Mouse (Mus musculus): Measurements from ENCODE around the gene Dcun1d4. TPM values are rescaled to one million over a fixed set of nuclear protein-coding genes. Genes with fewer than 3 reads are reported as not detected.

Dcun1d4 gene
- total RNA-seq, 1 experiment, result 14.9 TPM

DNA sequence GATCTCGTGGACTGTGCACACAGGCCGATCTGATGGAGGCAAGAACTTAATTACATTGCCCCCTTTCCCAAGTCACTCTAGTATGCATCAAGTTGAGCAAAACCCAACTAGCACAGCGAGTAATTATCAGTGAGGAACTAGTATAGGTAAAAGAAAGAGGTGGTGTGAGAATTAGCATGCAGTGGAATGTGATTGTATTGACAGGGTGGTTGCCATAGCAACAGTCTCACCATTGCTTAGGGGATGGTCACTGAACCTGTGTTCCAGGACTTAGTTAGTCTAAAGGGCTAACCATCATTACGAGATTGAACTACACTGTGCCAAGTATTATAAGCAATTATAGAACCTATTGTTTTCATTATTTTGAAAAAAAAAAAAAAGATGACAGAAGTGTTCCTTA, 5.7 kb downstream of the Dcun1d4 start:
- in situ Hi-C loops (cut with MboI; ENCODE audit: low sequenced_read_pairs in 2 of 2, unreplicated experiment in 2 of 2), result no loop called here

DNA sequence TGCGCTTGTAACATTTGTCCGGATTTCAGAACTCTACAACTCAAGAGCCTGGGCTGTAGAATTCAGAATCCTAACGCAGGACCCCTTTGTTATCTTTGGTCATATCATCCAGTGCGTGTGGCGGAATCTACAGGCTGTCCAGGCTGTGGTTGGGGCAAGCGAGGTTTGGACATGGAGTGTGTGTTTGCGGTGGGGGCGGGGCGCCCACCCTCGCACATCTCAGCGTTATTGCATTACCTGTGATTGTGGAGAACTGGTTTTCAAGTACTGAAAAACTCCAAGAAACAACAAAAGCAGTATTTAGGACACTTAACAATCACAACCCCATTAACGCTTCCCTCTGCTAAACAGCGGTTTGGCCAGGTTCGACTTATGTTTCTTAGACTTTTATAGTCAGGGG, 9.1 kb downstream of the Dcun1d4 start:
- H3K4me1 ChIP-seq (ENCODE audit: control insufficient read depth in 2 of 2, insufficient read depth in 2 of 2, low read length in 2 of 2, poor library complexity in 1 of 2), result peaks cover 0 to 2% of the 10 kb centered on the region in 2 experiments; a peak in 1 of 4 replicates
- H3K4me3 ChIP-seq (ENCODE audit: insufficient read depth in 1 of 2, low read depth in 1 of 2, low read length in 2 of 2, poor library complexity in 1 of 2, severe bottlenecking in 1 of 2), result peak overlapping the region; percentile 55 to 79
- no peak for DNase-seq (ENCODE audit: low read depth, low spot score)
- in situ Hi-C loops (cut with MboI; ENCODE audit: low sequenced_read_pairs in 2 of 2, unreplicated experiment in 2 of 2), result no loop called here
- no peaks in the 10 kb centered on the region for H3K36me3 ChIP-seq (ENCODE audit: control insufficient read depth, insufficient read depth, low read length, poor library complexity, severe bottlenecking)
- no peak for TF ChIP-seq ZNF384 (IDR thresholded peaks at IDR 0.05; ENCODE audit: low read depth, low read length)
- H3K9ac ChIP-seq (ENCODE audit: insufficient read depth, low read depth, low read length, poor library complexity, severe bottlenecking), result peak overlapping the region; percentile 19; the same call in 1 of the 2 replicates
- H3K9me3 ChIP-seq (ENCODE audit: control insufficient read depth, insufficient read depth, low read depth, low read length), result no peaks in the 10 kb centered on the region
- no peak overlapping the region for H3K27ac ChIP-seq (ENCODE audit: insufficient read depth, low read depth, low read length, poor library complexity, severe bottlenecking)

More for the DNA sequence above, 5.7 kb downstream of the Dcun1d4 start:
- H3K4me3 ChIP-seq (ENCODE audit: insufficient read depth in 1 of 2, low read depth in 1 of 2, low read length in 2 of 2, poor library complexity in 1 of 2, severe bottlenecking in 1 of 2), result no peak overlapping the region
- peaks cover 0 to 2% of the 10 kb centered on the region in 2 experiments; a peak in 1 of 4 replicates for H3K4me1 ChIP-seq (ENCODE audit: control insufficient read depth in 2 of 2, insufficient read depth in 2 of 2, low read length in 2 of 2, poor library complexity in 1 of 2)
- no peaks in the 10 kb centered on the region for H3K36me3 ChIP-seq (ENCODE audit: control insufficient read depth, insufficient read depth, low read length, poor library complexity, severe bottlenecking)
- no peaks in the 10 kb centered on the region for H3K9me3 ChIP-seq (ENCODE audit: control insufficient read depth, insufficient read depth, low read depth, low read length)
- no peak overlapping the region for H3K9ac ChIP-seq (ENCODE audit: insufficient read depth, low read depth, low read length, poor library complexity, severe bottlenecking)
- no peak for TF ChIP-seq HCFC1 (IDR thresholded peaks at IDR 0.05; ENCODE audit: borderline replicate concordance, insufficient read depth, low read length)
- TF ChIP-seq ZNF384 (IDR thresholded peaks at IDR 0.05; ENCODE audit: low read depth, low read length), result no peak
- no peak for TF ChIP-seq CHD2 (IDR thresholded peaks at IDR 0.05; ENCODE audit: low read depth, low read length)
- no peak for TF ChIP-seq MAFK (IDR thresholded peaks at IDR 0.05; ENCODE audit: insufficient read depth, low read depth, low read length)
- TF ChIP-seq ZC3H11A (IDR thresholded peaks at IDR 0.05; ENCODE audit: borderline replicate concordance, low read depth, low read length), result no peak
- DNase-seq (ENCODE audit: low read depth, low spot score), result no peak
- no peak overlapping the region for H3K27ac ChIP-seq (ENCODE audit: insufficient read depth, low read depth, low read length, poor library complexity, severe bottlenecking)

DNA sequence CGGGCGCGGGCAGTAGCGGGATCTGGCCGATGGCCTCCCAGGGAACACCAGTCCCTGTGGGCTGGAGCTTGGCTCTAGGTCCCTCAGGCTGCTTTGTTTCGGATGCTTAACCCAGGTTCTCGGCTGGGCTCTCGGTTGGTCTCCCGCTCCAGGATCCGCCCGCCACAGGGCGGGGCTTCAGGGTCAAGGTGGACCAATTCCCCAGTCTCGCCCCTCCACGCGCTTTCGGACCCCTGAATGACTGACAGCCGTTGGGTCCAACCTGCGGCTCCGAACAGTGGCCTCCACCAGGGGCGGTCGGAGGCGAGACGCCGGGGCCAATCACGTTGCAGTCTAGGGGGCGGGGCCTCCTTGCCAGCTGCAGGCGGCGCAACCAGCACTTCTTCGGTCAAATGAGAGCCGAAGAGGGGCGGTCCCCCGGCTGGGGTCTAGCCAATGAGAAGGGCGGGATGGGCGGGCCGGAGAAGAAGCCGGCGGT, 9.8 kb downstream of the Dcun1d4 start:
- Histone ChIP-seq H3K9me3 (ENCODE audit: control insufficient read depth, insufficient read depth, low read depth, low read length) (no peaks in the 10 kb centered on the region), H3K4me3 (ENCODE audit: insufficient read depth in 1 of 2, low read depth in 1 of 2, low read length in 2 of 2, poor library complexity in 1 of 2, severe bottlenecking in 1 of 2) (peak overlapping the region; percentile 91 to 100), H3K4me1 (ENCODE audit: control insufficient read depth in 2 of 2, insufficient read depth in 2 of 2, low read length in 2 of 2, poor library complexity in 1 of 2) (peaks cover 0 to 2% of the 10 kb centered on the region in 2 experiments; a peak in 1 of 4 replicates), H3K36me3 (ENCODE audit: control insufficient read depth, insufficient read depth, low read length, poor library complexity, severe bottlenecking) (no peaks in the 10 kb centered on the region), H3K9ac (ENCODE audit: insufficient read depth, low read depth, low read length, poor library complexity, severe bottlenecking) (peak overlapping the region; percentile 19), H3K27ac (ENCODE audit: insufficient read depth, low read depth, low read length, poor library complexity, severe bottlenecking) (no peak overlapping the region)
- in situ Hi-C loops (cut with MboI; ENCODE audit: low sequenced_read_pairs in 2 of 2, unreplicated experiment in 2 of 2), result no loop called here
- TF ChIP-seq CHD2 (IDR thresholded peaks at IDR 0.05; ENCODE audit: low read depth, low read length), result peak; percentile 75
- no peak for TF ChIP-seq MAFK (IDR thresholded peaks at IDR 0.05; ENCODE audit: insufficient read depth, low read depth, low read length)
- TF ChIP-seq HCFC1 (IDR thresholded peaks at IDR 0.05; ENCODE audit: borderline replicate concordance, insufficient read depth, low read length), result no peak
- DNase-seq (ENCODE audit: low read depth, low spot score), result peak; percentile 98

DNA sequence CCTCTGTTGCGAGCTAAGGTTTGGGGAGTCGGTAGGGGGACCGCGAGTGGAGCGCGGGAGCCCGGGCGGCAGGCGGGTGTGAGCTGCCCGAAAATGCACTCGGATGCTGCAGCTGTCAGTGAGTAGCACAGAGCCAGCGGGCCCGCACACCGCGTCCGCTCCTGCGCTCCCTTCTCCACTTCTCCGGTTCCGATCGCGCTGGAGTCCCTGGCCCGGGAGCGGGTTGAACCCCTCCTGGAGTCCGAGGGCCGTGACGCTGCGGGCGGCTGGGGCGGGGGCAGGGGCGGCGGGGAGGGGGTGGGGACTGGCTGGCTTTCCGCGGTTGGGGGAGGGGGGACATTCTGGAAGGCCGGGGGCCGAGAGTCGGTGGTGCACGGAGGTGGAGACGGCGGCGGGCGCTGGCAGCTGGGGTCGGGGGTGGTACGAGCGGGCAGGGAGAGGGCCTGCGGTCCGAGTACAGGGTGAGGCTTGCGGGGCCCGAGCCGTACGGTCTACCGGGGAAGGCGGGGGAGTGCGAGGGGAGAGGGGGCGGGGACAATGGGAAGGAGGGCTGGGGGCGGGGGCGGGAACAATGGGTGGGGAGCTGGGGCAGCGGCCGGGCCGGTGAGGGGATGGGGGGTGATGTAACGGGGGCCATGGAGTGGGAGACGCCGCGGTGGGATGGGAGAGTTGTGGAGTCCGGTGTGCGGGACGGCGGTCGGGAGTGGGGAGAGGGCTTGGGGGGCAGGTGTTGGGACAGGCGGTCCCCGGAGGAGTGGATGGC, 10.5 kb downstream of the Dcun1d4 start:
- no peaks in the 10 kb centered on the region for H3K9me3 ChIP-seq (ENCODE audit: control insufficient read depth, insufficient read depth, low read depth, low read length)
- H3K4me3 ChIP-seq (ENCODE audit: insufficient read depth in 1 of 2, low read depth in 1 of 2, low read length in 2 of 2, poor library complexity in 1 of 2, severe bottlenecking in 1 of 2), result peak overlapping the region; percentile 91 to 100
- in situ Hi-C loops (cut with MboI; ENCODE audit: low sequenced_read_pairs in 2 of 2, unreplicated experiment in 2 of 2), result no loop called here
- no peak for DNase-seq (ENCODE audit: low read depth, low spot score)
- no peaks in the 10 kb centered on the region for H3K36me3 ChIP-seq (ENCODE audit: control insufficient read depth, insufficient read depth, low read length, poor library complexity, severe bottlenecking)
- TF ChIP-seq ZNF384 (IDR thresholded peaks at IDR 0.05; ENCODE audit: low read depth, low read length) (no peak), HCFC1 (IDR thresholded peaks at IDR 0.05; ENCODE audit: borderline replicate concordance, insufficient read depth, low read length) (no peak), CHD2 (IDR thresholded peaks at IDR 0.05; ENCODE audit: low read depth, low read length) (no peak), MAFK (IDR thresholded peaks at IDR 0.05; ENCODE audit: insufficient read depth, low read depth, low read length) (no peak), ZC3H11A (IDR thresholded peaks at IDR 0.05; ENCODE audit: borderline replicate concordance, low read depth, low read length) (no peak)
- peak overlapping the region; percentile 78 for H3K9ac ChIP-seq (ENCODE audit: insufficient read depth, low read depth, low read length, poor library complexity, severe bottlenecking)
- peak overlapping the region; percentile 45 for H3K27ac ChIP-seq (ENCODE audit: insufficient read depth, low read depth, low read length, poor library complexity, severe bottlenecking)
- peaks cover 0 to 2% of the 10 kb centered on the region in 2 experiments; a peak in 2 of 4 replicates for H3K4me1 ChIP-seq (ENCODE audit: control insufficient read depth in 2 of 2, insufficient read depth in 2 of 2, low read length in 2 of 2, poor library complexity in 1 of 2)
